Mouse (Mus musculus) c-Kit-positive CD71-positive TER-119-positive erythroid progenitor cells, embryonic 14.5 days (primary cell): ENCODE measurements around the gene Dennd2a.
"Not testable (repeated sequence)": the region's sequence is repeated elsewhere in the genome, so short reads cannot be mapped to it uniquely, and the experiment has no call there.

Experiments
- DNase-seq: peaks from one replicate; pipeline ENCODE4 v3.0.0-alpha.2; 2013; ENCODE audit warnings: low spot score

The Dennd2a gene

GRCm38 (mm10) chr6:39450580-39450979 lies 107.1 kb downstream of the Dennd2a start:
- DNase-seq: no peak

- no peak for DNase-seq
These were observed 110.1 kb downstream of the Dennd2a start for GRCm38 (mm10) chr6:39447429-39448185.

- no peak for DNase-seq
These were observed 111.7 kb downstream of the Dennd2a start for GRCm38 (mm10) chr6:39445801-39446572.

- no peak for DNase-seq
These were observed 114.8 kb downstream of the Dennd2a start for GRCm38 (mm10) chr6:39442786-39443287.

GRCm38 (mm10) chr6:39440207-39440606 lies 117.5 kb downstream of the Dennd2a start:
- DNase-seq: no peak

GRCm38 (mm10) chr6:39437519-39437918 lies 120.1 kb downstream of the Dennd2a start:
- not testable (repeated sequence) for DNase-seq

GRCm38 (mm10) chr6:39435875-39436274 lies 121.8 kb downstream of the Dennd2a start:
- DNase-seq: no peak

- DNase-seq: no peak
These were observed 122.7 kb downstream of the Dennd2a start for GRCm38 (mm10) chr6:39434886-39435492.

- no peak for DNase-seq
These were observed 123.4 kb downstream of the Dennd2a start for GRCm38 (mm10) chr6:39434111-39434885.

- DNase-seq: no peak
These were observed 124.0 kb downstream of the Dennd2a start for GRCm38 (mm10) chr6:39433701-39434100.

GRCm38 (mm10) chr6:39433174-39433573 lies 124.5 kb downstream of the Dennd2a start:
- DNase-seq: no peak

- no peak for DNase-seq
These were observed 126.9 kb downstream of the Dennd2a start for GRCm38 (mm10) chr6:39430722-39431121.

GRCm38 (mm10) chr6:39429007-39429788 lies 128.5 kb downstream of the Dennd2a start:
- peak; percentile 86 for DNase-seq

- DNase-seq: no peak
These were observed 130.2 kb downstream of the Dennd2a start for GRCm38 (mm10) chr6:39427276-39428003.

GRCm38 (mm10) chr6:39426725-39427124 lies 130.9 kb downstream of the Dennd2a start:
- no peak for DNase-seq

- DNase-seq: no peak
These were observed 132.5 kb downstream of the Dennd2a start for GRCm38 (mm10) chr6:39425181-39425580.

GRCm38 (mm10) chr6:39423686-39424085 lies 134.0 kb downstream of the Dennd2a start:
- peak; percentile 79 for DNase-seq

GRCm38 (mm10) chr6:39423130-39423551 lies 134.5 kb downstream of the Dennd2a start:
- DNase-seq: no peak

- no peak for DNase-seq
These were observed 136.8 kb downstream of the Dennd2a start for GRCm38 (mm10) chr6:39420867-39421266.
